Comparison of ENCODE assay signal across 20 mouse cellular contexts in genomic region chr4:94952773-94953172, GRCm38 (mm10). TPM values are rescaled to one million over a fixed set of nuclear protein-coding genes. Genes with fewer than 3 reads are reported as not detected.
"Had no signal": no experiment of that assay in that cellular context is flagged by ENCODE, and none has a peak within 500 bp of the region (broad histone marks: within the 10 kb centered on the region; RNA-seq: fewer than 3 reads in every experiment).

No protein-coding gene starts in this region.

- H3K4me3 ChIP-seq: liver, embryonic 13.5 days; liver, embryonic 15.5 days; lung, embryonic 15.5 days; megakaryocyte, embryonic 14.5 days; midbrain, embryonic 13.5 days; midbrain, embryonic 15.5 days; neural tube, embryonic 12.5 days; stomach, embryonic 15.5 days had no signal

- H3K4me2 ChIP-seq: liver, embryonic 13.5 days; liver, embryonic 15.5 days; lung, embryonic 15.5 days; midbrain, embryonic 11.5 days; midbrain, embryonic 13.5 days; midbrain, embryonic 15.5 days; neural tube, embryonic 12.5 days; stomach, embryonic 15.5 days had no signal

- H3K27ac ChIP-seq: liver, embryonic 13.5 days; liver, embryonic 15.5 days; lung, embryonic 15.5 days; macrophage; midbrain, embryonic 13.5 days; midbrain, embryonic 15.5 days; neural tube, embryonic 12.5 days; stomach, embryonic 15.5 days; stomach, postnatal 0 days had no signal

- ATAC-seq: liver, postnatal 0 days; lung, postnatal 0 days; midbrain, embryonic 13.5 days; midbrain, embryonic 15.5 days had no signal

- H3K4me1 ChIP-seq: liver, embryonic 13.5 days; liver, embryonic 15.5 days; lung, embryonic 15.5 days; midbrain, embryonic 13.5 days; midbrain, embryonic 15.5 days; neural tube, embryonic 12.5 days; stomach, embryonic 15.5 days had no signal

- H3K27me3 ChIP-seq: liver, embryonic 13.5 days; liver, embryonic 15.5 days; lung, embryonic 15.5 days; megakaryocyte, embryonic 14.5 days; midbrain, embryonic 13.5 days; midbrain, embryonic 15.5 days; neural tube, embryonic 12.5 days; stomach, embryonic 15.5 days had no signal

- H3K9me3 ChIP-seq: liver, embryonic 13.5 days; liver, embryonic 15.5 days; lung, embryonic 15.5 days; megakaryocyte, embryonic 14.5 days; midbrain, embryonic 13.5 days; midbrain, embryonic 15.5 days; neural tube, embryonic 12.5 days; stomach, embryonic 15.5 days had no signal

- H3K9ac ChIP-seq: liver, embryonic 13.5 days; liver, embryonic 15.5 days; liver, postnatal 0 days; lung, embryonic 15.5 days; midbrain, embryonic 13.5 days; midbrain, embryonic 15.5 days; neural tube, embryonic 12.5 days; stomach, embryonic 15.5 days had no signal

- DNase-seq: liver, embryonic 13.5 days; liver, postnatal 0 days; lung, adult 2 months; lung, postnatal 14 days; lung, postnatal 36 days; right cerebral cortex, postnatal 14 days had no signal

RNA-seq across cellular contexts. Expression of gene Eqtn, which starts 24.1 kb away (rescaled TPM):
- total RNA-seq: midbrain, postnatal 0 days; monocyte, adult 5-6 weeks; neutrophil, adult 5-6 weeks had no signal
- polyA plus RNA-seq: liver, embryonic 13.5 days; liver, embryonic 15.5 days; liver, postnatal 0 days; lung, adult 2 months; lung, embryonic 15.5 days; lung, postnatal 0 days; midbrain, embryonic 11.5 days; midbrain, embryonic 13.5 days had no signal
